Mouse (Mus musculus) MEL (cell line): ENCODE measurements around the gene Git1. TPM values are rescaled to one million over a fixed set of nuclear protein-coding genes. Genes with fewer than 3 reads are reported as not detected.

Experiments
- DNase-seq: peaks from one replicate; pipeline ENCODE4 v3.0.0; 2011; ENCODE audit warnings: low read depth, low spot score
- H3K27ac ChIP-seq: 2 replicates; pipeline ENCODE4 v1.5.1; 2012; ENCODE audit warnings: low read depth, mild to moderate bottlenecking, control low read depth, low read length, moderate library complexity; ENCODE audit not compliant: control insufficient read depth
- H3K27me3 ChIP-seq, 2 experiments: fragments of 150-350 bp in 1 of 2; sonication (generic) in 1 of 2; 2 replicates each; pipeline ENCODE4 v1.6.1; 2012; ENCODE audit warnings: low read length in 2 of 2, mild to moderate bottlenecking in 2 of 2, improper control_type of control experiment in 1 of 2, moderate library complexity in 1 of 2; ENCODE audit not compliant: insufficient read depth in 2 of 2, control insufficient read depth in 1 of 2
- H3K36me3 ChIP-seq, 2 experiments: 2 replicates each; pipeline ENCODE4 v1.6.1; 2012 to 2014; ENCODE audit warnings: low read length in 2 of 2, improper control_type of control experiment in 1 of 2, inconsistent platforms in 1 of 2, mild to moderate bottlenecking in 1 of 2; ENCODE audit not compliant: insufficient read depth in 2 of 2, control insufficient read depth in 1 of 2
- H3K4me1 ChIP-seq, 2 experiments: fragments of 150-350 bp in 1 of 2; sonication (generic) in 1 of 2; 2 replicates each; pipeline ENCODE4 v1.6.1; 2012; ENCODE audit warnings: low read length in 2 of 2, improper control_type of control experiment in 1 of 2, mild to moderate bottlenecking in 1 of 2; ENCODE audit not compliant: insufficient read depth in 2 of 2, control insufficient read depth in 1 of 2
- H3K4me3 ChIP-seq, 2 experiments: fragments of 150-350 bp in 1 of 2; sonication (generic) in 1 of 2; 2 replicates each; pipeline ENCODE4 v1.5.1; 2012; ENCODE audit warnings: low read depth in 2 of 2, low read length in 2 of 2, mild to moderate bottlenecking in 2 of 2, moderate library complexity in 2 of 2, control low read depth in 1 of 2, improper control_type of control experiment in 1 of 2; ENCODE audit not compliant: control insufficient read depth in 1 of 2, insufficient read depth in 1 of 2
- H3K79me2 ChIP-seq: 2 replicates; pipeline ENCODE4 v1.6.1; 2012; ENCODE audit warnings: mild to moderate bottlenecking, low read length, moderate library complexity; ENCODE audit not compliant: control insufficient read depth, poor library complexity, insufficient read depth
- H3K9ac ChIP-seq: 2 replicates; pipeline ENCODE4 v1.6.1; 2012; ENCODE audit warnings: low read depth, mild to moderate bottlenecking, control low read depth, low read length, moderate library complexity; ENCODE audit not compliant: control insufficient read depth, poor library complexity, severe bottlenecking
- H3K9me3 ChIP-seq: fragments of 150-350 bp; sonication (generic); replicated peaks from 2 replicates; pipeline ENCODE4 v1.6.1; 2012; ENCODE audit warnings: mild to moderate bottlenecking, low read length, improper control_type of control experiment, moderate library complexity; ENCODE audit not compliant: insufficient read depth
- CHD1 ChIP-seq: IDR thresholded peaks from 2 replicates; pipeline ENCODE4 v1.6.1; 2012; ENCODE audit warnings: low read depth, mild to moderate bottlenecking, inconsistent platforms, low read length, improper control_type of control experiment
- ELF1 ChIP-seq: IDR thresholded peaks from 2 replicates; pipeline ENCODE4 v1.6.1; 2014; ENCODE audit warnings: low read depth, mild to moderate bottlenecking, inconsistent platforms, low read length, improper control_type of control experiment, moderate library complexity
- EP300 ChIP-seq, 2 experiments: IDR thresholded peaks; 2 replicates each; pipeline ENCODE4 v1.6.1; 2011; ENCODE audit warnings: improper control_type of control experiment in 2 of 2, low read length in 2 of 2, low read depth in 1 of 2, mild to moderate bottlenecking in 1 of 2
- ETS1 ChIP-seq: IDR thresholded peaks from 2 replicates; pipeline ENCODE4 v1.6.1; 2012; ENCODE audit warnings: low read depth, mild to moderate bottlenecking, inconsistent platforms, low read length, improper control_type of control experiment, moderate library complexity
- GABPA ChIP-seq: IDR thresholded peaks from 2 replicates; pipeline ENCODE4 v1.6.1; 2012; ENCODE audit warnings: low read depth, mild to moderate bottlenecking, inconsistent platforms, low read length, improper control_type of control experiment, moderate library complexity
- GATA1 ChIP-seq: IDR thresholded peaks from 2 replicates; pipeline ENCODE4 v1.6.1; 2011; ENCODE audit warnings: low read depth, low read length, improper control_type of control experiment
- HCFC1 ChIP-seq: IDR thresholded peaks from 2 replicates; pipeline ENCODE4 v1.6.1; 2012; ENCODE audit warnings: low read depth, mild to moderate bottlenecking, inconsistent platforms, low read length, improper control_type of control experiment, moderate library complexity
- JUND ChIP-seq: IDR thresholded peaks from 2 replicates; pipeline ENCODE4 v1.6.1; 2011; ENCODE audit warnings: low read depth, mild to moderate bottlenecking, improper control_type of control experiment, low read length
- MYB ChIP-seq: IDR thresholded peaks from 2 replicates; pipeline ENCODE4 v1.6.1; 2011; ENCODE audit warnings: mild to moderate bottlenecking, low read depth, low read length, improper control_type of control experiment
- MYC ChIP-seq: IDR thresholded peaks from 2 replicates; pipeline ENCODE4 v1.6.1; 2011; ENCODE audit warnings: low read depth, mild to moderate bottlenecking, low read length, improper control_type of control experiment, moderate library complexity
- NELFE ChIP-seq: IDR thresholded peaks from 2 replicates; pipeline ENCODE4 v1.6.1; 2011; ENCODE audit warnings: low read depth, low read length, improper control_type of control experiment
- NRF1 ChIP-seq: IDR thresholded peaks from 2 replicates; pipeline ENCODE4 v1.6.1; 2014; ENCODE audit warnings: low read depth, mild to moderate bottlenecking, inconsistent platforms, low read length, improper control_type of control experiment, moderate library complexity; ENCODE audit not compliant: poor library complexity, insufficient read depth, severe bottlenecking
- POLR2A ChIP-seq, 2 experiments: IDR thresholded peaks; 2 replicates each; pipeline ENCODE4 v1.6.1; 2011 to 2012; ENCODE audit warnings: low read length in 2 of 2, mild to moderate bottlenecking in 2 of 2, control low read depth in 1 of 2, improper control_type of control experiment in 1 of 2, low read depth in 1 of 2, moderate library complexity in 1 of 2; ENCODE audit not compliant: control insufficient read depth in 1 of 2, insufficient read depth in 1 of 2, poor library complexity in 1 of 2
- RAD21 ChIP-seq: IDR thresholded peaks from 2 replicates; pipeline ENCODE4 v1.6.1; 2011; ENCODE audit warnings: mild to moderate bottlenecking, low read depth, low read length, improper control_type of control experiment
- RCOR1 ChIP-seq: IDR thresholded peaks from 2 replicates; pipeline ENCODE4 v1.6.1; 2012; ENCODE audit warnings: low read depth, mild to moderate bottlenecking, inconsistent platforms, low read length, improper control_type of control experiment
- SIN3A ChIP-seq: IDR thresholded peaks from 2 replicates; pipeline ENCODE4 v1.6.1; 2012; ENCODE audit warnings: low read length, improper control_type of control experiment, inconsistent platforms
- SMC3 ChIP-seq: IDR thresholded peaks from 2 replicates; pipeline ENCODE4 v1.6.1; 2011; ENCODE audit warnings: low read depth, low read length, improper control_type of control experiment
- TAL1 ChIP-seq: IDR thresholded peaks from 2 replicates; pipeline ENCODE4 v1.6.1; 2012; ENCODE audit warnings: mild to moderate bottlenecking, inconsistent platforms, low read length, moderate library complexity, mixed read lengths
- TBP ChIP-seq: IDR thresholded peaks from 2 replicates; pipeline ENCODE4 v1.8.0; 2011; ENCODE audit warnings: low read depth, low read length, improper control_type of control experiment
- TCF12 ChIP-seq: IDR thresholded peaks from 2 replicates; pipeline ENCODE4 v1.6.1; 2014; ENCODE audit warnings: low read depth, mild to moderate bottlenecking, inconsistent platforms, low read length, improper control_type of control experiment, moderate library complexity
- ZNF384 ChIP-seq: IDR thresholded peaks from 2 replicates; pipeline ENCODE4 v1.6.1; 2012; ENCODE audit warnings: low read depth, mild to moderate bottlenecking, inconsistent platforms, low read length, improper control_type of control experiment
- polyA plus RNA-seq, 2 experiments: library from polyadenylated mRNA; stranded (reverse) in 1 of 2; unstranded in 1 of 2; fragments of >175 nt in 1 of 2; fragments of >200 nt in 1 of 2; gene quantifications; 2 replicates each; pipeline versions ENCODE4 v1.2.1 to v1.2.4; 2012; ENCODE audit warnings: low replicate concordance in 2 of 2, low read depth in 1 of 2; ENCODE audit not compliant: insufficient read length in 2 of 2, insufficient read depth in 1 of 2, missing spikeins in 1 of 2
- total RNA-seq: library from RNA; depleted of rRNA; stranded (reverse); fragments of 300-350 nt; gene quantifications from 2 replicates; pipeline ENCODE4 v1.2.3, GENCODE M21; 2012

Git1 gene
- total and polyA plus RNA-seq, 3 experiments = 33.1 to 81.4 TPM; not detected in 1

DNA sequence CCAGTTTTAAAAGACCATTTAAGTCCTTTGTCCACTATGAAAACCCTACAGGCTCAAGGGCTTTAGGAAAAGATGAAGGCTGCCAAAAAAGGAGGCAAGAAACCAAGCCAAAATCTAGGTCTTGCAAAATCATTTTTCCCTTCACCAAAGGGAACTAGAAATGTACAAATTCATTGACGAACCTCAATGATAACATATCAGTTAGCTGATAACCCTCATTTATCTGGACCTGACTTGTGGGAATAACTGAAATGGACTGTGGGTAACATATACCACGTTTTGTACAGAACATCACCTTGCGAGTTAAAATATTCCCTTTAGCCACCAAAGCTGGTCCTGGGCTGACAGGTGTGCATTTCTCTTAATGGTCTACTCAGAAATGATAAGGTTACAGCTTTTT, 36.3 kb downstream of the Git1 start:
- Histone ChIP-seq H3K27ac (no peak overlapping the region), H3K9me3 (no peaks in the 10 kb centered on the region), H3K79me2 (no peaks in the 10 kb centered on the region), H3K36me3 (peaks cover 0 to 25% of the 10 kb centered on the region in 2 experiments; a peak in 2 of 4 replicates), H3K4me1 (peaks cover 9 to 20% of the 10 kb centered on the region in 2 experiments), H3K4me3 (no peak overlapping the region), H3K27me3 (no peaks in the 10 kb centered on the region), H3K9ac (no peak overlapping the region)
- TF ChIP-seq GATA1 (peak; percentile 81), NRF1 (no peak), TCF12 (no peak), EP300 (IDR thresholded peaks at IDR 0.05; ENCODE audit: low read depth in 1 of 2, low read length in 2 of 2) (peak; percentile 52 to 62; a peak in 2 of 4 replicates), SIN3A (peak; percentile 20; the same call in 1 of the 2 replicates), ETS1 (0 out of 2 replicates have a peak, but pooled peaks have one; percentile 6), GABPA (no peak), RCOR1 (peak; percentile 70), CHD1 (no peak), TAL1 (no peak)
- no peak for DNase-seq

- H3K4me3 ChIP-seq = no peak overlapping the region
- H3K4me1 ChIP-seq = peaks cover 9 to 20% of the 10 kb centered on the region in 2 experiments
- H3K27me3 ChIP-seq = no peaks in the 10 kb centered on the region
- H3K79me2 ChIP-seq = no peaks in the 10 kb centered on the region
- peaks cover 4 to 25% of the 10 kb centered on the region in 2 experiments for H3K36me3 ChIP-seq
- H3K9ac ChIP-seq = no peak overlapping the region
- TF ChIP-seq SMC3 = no peak
- peak; percentile 71 to 77; a peak in 3 of 4 replicates for TF ChIP-seq EP300 (IDR thresholded peaks at IDR 0.05; ENCODE audit: low read depth in 1 of 2, low read length in 2 of 2)
- no peak for TF ChIP-seq GABPA
- peak; percentile 79 for TF ChIP-seq GATA1
- TF ChIP-seq MYC = 0 out of 2 replicates have a peak, but pooled peaks have one; percentile 7
- no peak for TF ChIP-seq JUND
- no peak for TF ChIP-seq POLR2A (IDR thresholded peaks at IDR 0.05; ENCODE audit: control insufficient read depth in 1 of 2, insufficient read depth in 1 of 2, low read depth in 1 of 2, low read length in 2 of 2, poor library complexity in 1 of 2)
- TF ChIP-seq TBP = no peak
- TF ChIP-seq ETS1 = peak; percentile 42; the same call in 1 of the 2 replicates
- TF ChIP-seq RAD21 = no peak
- TF ChIP-seq NRF1 = no peak
- TF ChIP-seq ZNF384 = peak; percentile 96
- TF ChIP-seq SIN3A = peak; percentile 41; the same call in 1 of the 2 replicates
- peak; percentile 62 for TF ChIP-seq RCOR1
- TF ChIP-seq NELFE = no peak
- TF ChIP-seq HCFC1 = no peak
- TF ChIP-seq TCF12 = peak; percentile 16; the same call in 1 of the 2 replicates
- peak; percentile 36; the same call in 1 of the 2 replicates for TF ChIP-seq MYB
- TF ChIP-seq ELF1 = no peak
- TF ChIP-seq, all 39 proteins: peak for 9
- Histone ChIP-seq H3K9me3 (no peaks in the 10 kb centered on the region), H3K27ac (no peak overlapping the region; the same call in 1 of the 2 replicates)
- peak; percentile 46 for DNase-seq
Measured at GRCm38 (mm10) chr11:77530862-77531261, 37.5 kb downstream of the Git1 start.
